Mouse (Mus musculus): ENCODE measurements around the gene Ctdnep1. TPM values are rescaled to one million over a fixed set of nuclear protein-coding genes. Genes with fewer than 3 reads are reported as not detected.

The Ctdnep1 gene
- polyA plus RNA-seq, 1 experiment from 2014 or later: 29.1 TPM

GRCm38 (mm10) chr11:70038174-70038573, 57.2 kb downstream of the Ctdnep1 start:
- ATAC-seq (replicated peaks; ENCODE audit: low FRiP score, low read depth): no peak
- no peaks in the 10 kb centered on the region for H3K4me1 ChIP-seq (replicated peaks; ENCODE audit: insufficient read depth, low read length)
- H3K9me3 ChIP-seq (replicated peaks; ENCODE audit: low read length): no peaks in the 10 kb centered on the region
- 79% methylated on average over 7 of the region's 7 CpGs for WGBS
- no peak overlapping the region for H3K4me2 ChIP-seq (ENCODE audit: low read length)
- H3K36me3 ChIP-seq (ENCODE audit: insufficient read depth, low read length): peaks cover 24% of the 10 kb centered on the region
- DNase-seq (ENCODE audit: low spot score): no peak
- H3K4me3 ChIP-seq (replicated peaks; ENCODE audit: low read depth, low read length): no peak overlapping the region
- no peaks in the 10 kb centered on the region for H3K27me3 ChIP-seq (ENCODE audit: insufficient read depth, low read length)
- no peak overlapping the region for H3K9ac ChIP-seq (ENCODE audit: low read depth, low read length)
- TF ChIP-seq CTCF (IDR thresholded peaks at IDR 0.05; ENCODE audit: low read depth): no peak
- H3K27ac ChIP-seq: no peak overlapping the region

DNA sequence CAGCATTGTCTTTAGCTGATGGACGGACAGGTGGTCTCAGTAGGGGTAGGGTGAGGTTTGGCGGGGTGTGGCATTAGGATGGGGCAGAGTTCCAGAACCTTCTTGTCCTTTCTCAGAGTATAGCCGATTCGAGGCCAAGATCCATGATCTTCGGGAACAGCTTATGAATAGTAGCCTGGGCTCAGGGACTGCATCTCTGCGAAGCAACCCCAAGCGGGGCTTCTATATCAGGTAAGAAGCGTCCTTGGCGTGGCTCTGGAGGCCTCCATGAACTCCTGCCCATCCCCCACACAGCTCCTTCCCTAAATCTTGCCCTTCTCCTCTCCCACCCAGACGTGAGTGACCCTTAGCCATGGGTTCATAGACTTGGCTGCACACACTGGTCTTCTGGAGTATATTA, 58.7 kb downstream of the Ctdnep1 start:
- Histone ChIP-seq H3K4me3 (replicated peaks; ENCODE audit: low read depth, low read length) (no peak overlapping the region), H3K9ac (ENCODE audit: low read depth, low read length) (no peak overlapping the region), H3K27me3 (ENCODE audit: insufficient read depth, low read length) (no peaks in the 10 kb centered on the region), H3K36me3 (ENCODE audit: insufficient read depth, low read length) (peaks cover 24% of the 10 kb centered on the region), H3K27ac (no peak overlapping the region), H3K4me2 (ENCODE audit: low read length) (no peak overlapping the region), H3K9me3 (replicated peaks; ENCODE audit: low read length) (no peaks in the 10 kb centered on the region), H3K4me1 (replicated peaks; ENCODE audit: insufficient read depth, low read length) (no peaks in the 10 kb centered on the region)
- DNase-seq (ENCODE audit: low spot score): no peak
- no peak for ATAC-seq (replicated peaks; ENCODE audit: low FRiP score, low read depth)
- no peak for TF ChIP-seq CTCF (IDR thresholded peaks at IDR 0.05; ENCODE audit: low read depth)
- WGBS: 88% methylated on average over 10 of the region's 10 CpGs

- Histone ChIP-seq H3K9ac (ENCODE audit: low read depth, low read length) (no peak overlapping the region), H3K36me3 (ENCODE audit: insufficient read depth, low read length) (peaks cover 24% of the 10 kb centered on the region)
- 90% methylated on average over 7 of the region's 7 CpGs for WGBS
Observed at GRCm38 (mm10) chr11:70040184-70040583, 59.2 kb downstream of the Ctdnep1 start.

More at GRCm38 (mm10) chr11:70040184-70040583, 59.2 kb downstream of the Ctdnep1 start:
- no peak for DNase-seq (ENCODE audit: low spot score)
- Histone ChIP-seq H3K9me3 (replicated peaks; ENCODE audit: low read length) (no peaks in the 10 kb centered on the region), H3K27me3 (ENCODE audit: insufficient read depth, low read length) (no peaks in the 10 kb centered on the region), H3K4me3 (replicated peaks; ENCODE audit: low read depth, low read length) (no peak overlapping the region), H3K4me1 (replicated peaks; ENCODE audit: insufficient read depth, low read length) (no peaks in the 10 kb centered on the region), H3K27ac (no peak overlapping the region), H3K4me2 (ENCODE audit: low read length) (no peak overlapping the region)
- no peak for TF ChIP-seq CTCF (IDR thresholded peaks at IDR 0.05; ENCODE audit: low read depth)
- ATAC-seq (replicated peaks; ENCODE audit: low FRiP score, low read depth): no peak

MicroRNAs within 50 kb of the gene (microRNA counts, 519-probe panel; counts per million panel counts)
- microRNA mmu-miR-324-3p (330 counts per million, percentile 68 among the panel's probes with 10 or more counts), microRNA mmu-miR-324-5p (4,386 counts per million, percentile 77 among the panel's probes with 10 or more counts)

Small RNA genes lying within 50 kb of the gene (microRNA-seq; reads per million reads assigned to microRNA genes)
- not detected for gene Gm44349
- gene Mir324: 2,007 reads per million, percentile 84 among the genes with 10 or more reads in this experiment

Other genes with a start within 250 kb of the Ctdnep1 start
- 19.0 and 21.0 TPM in 2 replicates for gene Polr2a, start 222.5 kb upstream of the Ctdnep1 start, polyA plus RNA-seq (2015; fragmentation: Nextera tagmentation; extraction: Ambion mirVana)
- gene Slc35g3, start 219.2 kb upstream of the Ctdnep1 start, polyA plus RNA-seq (2015; fragmentation: Nextera tagmentation; extraction: Ambion mirVana): 0.17 TPM in 1 of 2 replicates, not detected in the other
- gene Zbtb4, start 215.2 kb upstream of the Ctdnep1 start, polyA plus RNA-seq (2015; fragmentation: Nextera tagmentation; extraction: Ambion mirVana): 2.7 and 3.3 TPM in 2 replicates
- 12.0 and 12.1 TPM in 2 replicates for gene Chrnb1, start 185.2 kb upstream of the Ctdnep1 start, polyA plus RNA-seq (2015; fragmentation: Nextera tagmentation; extraction: Ambion mirVana)
- gene Fgf11, start 179.3 kb upstream of the Ctdnep1 start, polyA plus RNA-seq (2015; fragmentation: Nextera tagmentation; extraction: Ambion mirVana): 0.63 and 0.98 TPM in 2 replicates
- 22.9 and 23.0 TPM in 2 replicates for gene Tmem102, start 175.5 kb upstream of the Ctdnep1 start, polyA plus RNA-seq (2015; fragmentation: Nextera tagmentation; extraction: Ambion mirVana)
- gene Gm39566, start 165.9 kb upstream of the Ctdnep1 start, polyA plus RNA-seq (2015; fragmentation: Nextera tagmentation; extraction: Ambion mirVana): not detected in 2 replicates
- gene Spem2, start 162.7 kb upstream of the Ctdnep1 start, polyA plus RNA-seq (2015; fragmentation: Nextera tagmentation; extraction: Ambion mirVana): not detected in 2 replicates
- gene Spem1, start 159.0 kb upstream of the Ctdnep1 start, polyA plus RNA-seq (2015; fragmentation: Nextera tagmentation; extraction: Ambion mirVana): not detected in 2 replicates
- 4.1 and 4.7 TPM in 2 replicates for gene Nlgn2, start 143.4 kb upstream of the Ctdnep1 start, polyA plus RNA-seq (2015; fragmentation: Nextera tagmentation; extraction: Ambion mirVana)
- 485 and 528 TPM in 2 replicates for gene Tmem256, start 142.6 kb upstream of the Ctdnep1 start, polyA plus RNA-seq (2015; fragmentation: Nextera tagmentation; extraction: Ambion mirVana)
- 96.4 and 102 TPM in 2 replicates for gene Plscr3, start 134.8 kb upstream of the Ctdnep1 start, polyA plus RNA-seq (2015; fragmentation: Nextera tagmentation; extraction: Ambion mirVana)
- gene Tnk1, start 122.4 kb upstream of the Ctdnep1 start, polyA plus RNA-seq (2015; fragmentation: Nextera tagmentation; extraction: Ambion mirVana): 6.3 and 7.0 TPM in 2 replicates
- gene Tmem95, start 103.1 kb upstream of the Ctdnep1 start, polyA plus RNA-seq (2015; fragmentation: Nextera tagmentation; extraction: Ambion mirVana): not detected in 2 replicates
- 7.7 and 7.8 TPM in 2 replicates for gene Kctd11, start 99.8 kb upstream of the Ctdnep1 start, polyA plus RNA-seq (2015; fragmentation: Nextera tagmentation; extraction: Ambion mirVana)
- 0.33 and 0.48 TPM in 2 replicates for gene Acap1, start 85.6 kb upstream of the Ctdnep1 start, polyA plus RNA-seq (2015; fragmentation: Nextera tagmentation; extraction: Ambion mirVana)
- 12.5 and 13.0 TPM in 2 replicates for gene 2810408A11Rik, start 80.2 kb upstream of the Ctdnep1 start, polyA plus RNA-seq (2015; fragmentation: Nextera tagmentation; extraction: Ambion mirVana)
- gene Neurl4, start 80.1 kb upstream of the Ctdnep1 start, polyA plus RNA-seq (2015; fragmentation: Nextera tagmentation; extraction: Ambion mirVana): 9.7 and 12.7 TPM in 2 replicates
- gene Gps2, start 67.3 kb upstream of the Ctdnep1 start, polyA plus RNA-seq (2015; fragmentation: Nextera tagmentation; extraction: Ambion mirVana): 63.0 and 65.0 TPM in 2 replicates
- 1,371 and 1,476 TPM in 2 replicates for gene Eif5a, start 59.2 kb upstream of the Ctdnep1 start, polyA plus RNA-seq (2015; fragmentation: Nextera tagmentation; extraction: Ambion mirVana)
- 6.8 and 7.5 TPM in 2 replicates for gene Ybx2, start 45.4 kb upstream of the Ctdnep1 start, polyA plus RNA-seq (2015; fragmentation: Nextera tagmentation; extraction: Ambion mirVana)
- 21.4 and 23.1 TPM in 2 replicates for gene Slc2a4, start 33.0 kb upstream of the Ctdnep1 start, polyA plus RNA-seq (2015; fragmentation: Nextera tagmentation; extraction: Ambion mirVana)
- 238 and 246 TPM in 2 replicates for gene Cldn7, start 16.4 kb upstream of the Ctdnep1 start, polyA plus RNA-seq (2015; fragmentation: Nextera tagmentation; extraction: Ambion mirVana)
- gene Elp5, start 1.4 kb downstream of the Ctdnep1 start, polyA plus RNA-seq (2015; fragmentation: Nextera tagmentation; extraction: Ambion mirVana): 97.3 and 97.9 TPM in 2 replicates
- gene Gabarap, start 10.0 kb downstream of the Ctdnep1 start, polyA plus RNA-seq (2015; fragmentation: Nextera tagmentation; extraction: Ambion mirVana): 626 TPM in 2 replicates
- 61.9 and 62.6 TPM in 2 replicates for gene Phf23, start 14.6 kb downstream of the Ctdnep1 start, polyA plus RNA-seq (2015; fragmentation: Nextera tagmentation; extraction: Ambion mirVana)
- gene Dvl2, start 19.4 kb downstream of the Ctdnep1 start, polyA plus RNA-seq (2015; fragmentation: Nextera tagmentation; extraction: Ambion mirVana): 25.8 and 27.1 TPM in 2 replicates
- 178 and 197 TPM in 2 replicates for gene Acadvl, start 34.3 kb downstream of the Ctdnep1 start, polyA plus RNA-seq (2015; fragmentation: Nextera tagmentation; extraction: Ambion mirVana)
- 4.3 and 6.5 TPM in 2 replicates for gene Dlg4, start 35.8 kb downstream of the Ctdnep1 start, polyA plus RNA-seq (2015; fragmentation: Nextera tagmentation; extraction: Ambion mirVana)
- 2.5 and 2.9 TPM in 2 replicates for gene Asgr1, start 72.9 kb downstream of the Ctdnep1 start, polyA plus RNA-seq (2015; fragmentation: Nextera tagmentation; extraction: Ambion mirVana)
- gene Asgr2, start 111.5 kb downstream of the Ctdnep1 start, polyA plus RNA-seq (2015; fragmentation: Nextera tagmentation; extraction: Ambion mirVana): 0.14 TPM in 1 of 2 replicates, not detected in the other
- gene Mgl2, start 149.2 kb downstream of the Ctdnep1 start, polyA plus RNA-seq (2015; fragmentation: Nextera tagmentation; extraction: Ambion mirVana): 0.37 and 0.47 TPM in 2 replicates
- gene Clec10a, start 175.0 kb downstream of the Ctdnep1 start, polyA plus RNA-seq (2015; fragmentation: Nextera tagmentation; extraction: Ambion mirVana): 0.99 and 1.4 TPM in 2 replicates
- gene Slc16a11, start 231.6 kb downstream of the Ctdnep1 start, polyA plus RNA-seq (2015; fragmentation: Nextera tagmentation; extraction: Ambion mirVana): 11.2 and 12.6 TPM in 2 replicates
- gene Slc16a13, start 239.9 kb downstream of the Ctdnep1 start, polyA plus RNA-seq (2015; fragmentation: Nextera tagmentation; extraction: Ambion mirVana): 20.6 and 21.4 TPM in 2 replicates
- gene Bcl6b, start 248.6 kb downstream of the Ctdnep1 start, polyA plus RNA-seq (2015; fragmentation: Nextera tagmentation; extraction: Ambion mirVana): 22.0 TPM in 2 replicates

Data from kidney, postnatal 0 days (tissue).